Mouse (Mus musculus): Measurements from ENCODE around the gene Acvrl1. TPM values are rescaled to one million over a fixed set of nuclear protein-coding genes. Genes with fewer than 3 reads are reported as not detected.

The Acvrl1 gene
- 2.7 and 6.1 TPM in 2 replicates for total RNA-seq (2017)

DNA sequence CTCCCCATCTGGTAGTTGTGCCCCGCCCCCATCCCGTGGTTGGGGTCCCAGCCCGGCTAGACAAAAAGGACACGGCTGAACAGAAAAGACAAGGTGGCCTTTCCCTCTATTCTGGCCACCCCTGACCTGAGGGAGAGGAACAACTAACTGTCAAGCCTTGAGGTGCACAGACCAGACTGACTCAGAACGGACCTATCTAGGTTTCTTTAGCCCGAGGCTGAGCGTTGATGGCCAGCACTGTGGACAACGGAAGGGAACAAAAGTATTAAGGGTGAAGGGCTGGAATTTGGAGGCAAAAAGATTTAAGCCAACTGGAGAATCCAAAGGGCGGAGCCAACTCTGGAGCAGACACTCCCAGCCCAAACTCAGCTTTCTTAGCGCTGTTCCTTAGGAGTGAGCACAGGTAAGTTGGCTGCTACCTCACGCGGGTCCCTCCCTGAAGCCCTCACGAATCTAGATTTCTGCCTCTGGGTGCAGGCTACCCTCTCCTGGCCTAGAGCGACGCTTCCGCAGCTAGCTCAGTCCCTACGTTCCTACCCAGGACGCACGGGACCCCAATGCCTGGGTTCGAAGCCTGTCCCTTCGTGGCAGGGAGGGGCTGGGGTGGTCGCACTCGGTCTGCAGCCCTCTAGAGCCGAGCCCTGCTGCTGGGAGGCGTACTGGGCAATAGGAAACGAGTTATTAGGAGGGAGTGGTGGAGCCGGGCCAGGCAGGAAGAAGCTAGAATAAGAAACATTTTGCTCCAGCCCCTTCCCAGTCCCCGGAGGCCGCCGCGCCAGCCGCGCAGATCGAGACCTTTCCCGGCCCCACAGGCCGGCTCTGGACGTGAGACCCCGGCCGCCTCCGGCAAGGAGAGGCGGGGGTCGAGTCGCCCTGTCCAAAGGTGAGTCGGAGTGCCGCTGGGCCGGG lies at the start of gene Acvrl1:
TSS of gene Acvrl1 (plus strand) at position 342 of the 909 bp plus-strand sequence.
- ATAC-seq (ENCODE audit: extremely low read depth, insufficient number of reproducible peaks, low FRiP score, poor library complexity, severe bottlenecking) = no peak

DNA sequence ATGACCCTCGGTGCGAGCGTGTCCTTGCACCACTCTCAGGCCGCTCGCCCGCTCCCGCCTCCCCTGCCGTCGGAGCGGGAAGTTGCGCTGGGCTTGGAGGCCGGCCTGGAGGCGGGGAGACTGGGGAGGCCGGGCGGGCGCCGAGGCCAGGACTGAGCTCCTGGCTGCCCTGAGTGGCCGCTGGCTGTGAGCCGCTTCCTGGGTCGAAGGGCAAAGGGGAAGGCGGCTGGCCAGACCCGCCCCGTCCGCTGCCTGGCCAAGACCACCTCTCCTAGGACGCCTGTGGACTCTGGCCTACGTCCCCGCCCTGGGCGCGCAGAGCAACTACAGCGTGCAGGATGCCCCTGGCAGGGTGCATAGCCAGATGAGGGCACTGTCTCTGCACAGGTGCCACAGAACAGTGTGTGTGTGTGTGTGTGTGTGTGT lies 49.6 kb upstream of the Acvrl1 start:
- no peak for ATAC-seq (ENCODE audit: extremely low read depth, insufficient number of reproducible peaks, low FRiP score, poor library complexity, severe bottlenecking)

DNA sequence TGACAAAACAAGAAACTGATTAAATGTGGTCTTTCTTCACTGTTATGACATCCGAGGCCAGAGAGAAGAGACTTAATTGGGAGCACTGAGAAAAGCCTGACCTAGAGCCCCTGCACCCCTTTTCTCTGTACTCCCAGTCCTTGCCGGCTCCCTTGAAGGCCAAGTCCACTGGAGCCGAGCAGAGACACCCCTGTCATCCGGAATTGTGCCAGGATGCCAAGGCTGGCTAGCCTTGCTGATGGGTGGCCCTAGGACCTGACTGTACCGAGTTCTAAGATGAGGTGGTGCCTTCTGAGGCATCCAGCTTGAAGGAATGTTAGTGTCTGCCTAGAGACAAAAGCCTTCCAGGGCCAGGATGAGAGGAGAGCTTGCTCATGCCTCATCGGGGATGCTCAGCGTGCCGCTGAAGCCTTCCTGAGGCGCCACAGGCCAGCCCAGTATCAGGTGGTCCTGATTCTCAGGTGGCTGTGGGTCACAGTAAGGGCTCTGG lies 48.2 kb upstream of the Acvrl1 start:
- ATAC-seq (ENCODE audit: extremely low read depth, insufficient number of reproducible peaks, low FRiP score, poor library complexity, severe bottlenecking) = no peak

DNA sequence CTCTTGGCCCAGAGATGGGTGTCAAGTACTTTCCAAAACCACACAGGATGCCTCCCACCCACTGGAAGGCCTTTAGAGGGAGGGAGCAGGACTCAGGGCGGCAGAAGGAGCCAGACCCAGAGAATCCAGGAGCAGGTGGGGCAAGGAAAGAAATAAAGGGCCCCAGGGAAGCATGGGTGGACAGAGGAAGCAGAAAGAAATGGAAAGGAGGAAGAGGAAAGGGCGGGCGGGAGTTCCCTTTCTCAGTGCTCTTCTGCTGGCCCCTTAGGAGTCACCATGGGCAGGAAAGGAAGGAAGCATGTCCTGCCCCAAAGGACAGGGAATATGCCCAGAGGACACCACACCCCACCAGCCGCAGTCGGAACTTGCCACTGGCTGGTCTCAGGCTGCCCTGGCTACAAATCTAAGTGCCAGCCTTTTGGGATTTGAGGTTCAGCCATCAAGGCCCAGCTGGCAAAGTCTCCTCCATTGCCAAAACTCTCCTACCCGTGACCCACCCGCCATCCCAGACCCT lies 47.2 kb upstream of the Acvrl1 start:
- no peak for ATAC-seq (ENCODE audit: extremely low read depth, insufficient number of reproducible peaks, low FRiP score, poor library complexity, severe bottlenecking)

DNA sequence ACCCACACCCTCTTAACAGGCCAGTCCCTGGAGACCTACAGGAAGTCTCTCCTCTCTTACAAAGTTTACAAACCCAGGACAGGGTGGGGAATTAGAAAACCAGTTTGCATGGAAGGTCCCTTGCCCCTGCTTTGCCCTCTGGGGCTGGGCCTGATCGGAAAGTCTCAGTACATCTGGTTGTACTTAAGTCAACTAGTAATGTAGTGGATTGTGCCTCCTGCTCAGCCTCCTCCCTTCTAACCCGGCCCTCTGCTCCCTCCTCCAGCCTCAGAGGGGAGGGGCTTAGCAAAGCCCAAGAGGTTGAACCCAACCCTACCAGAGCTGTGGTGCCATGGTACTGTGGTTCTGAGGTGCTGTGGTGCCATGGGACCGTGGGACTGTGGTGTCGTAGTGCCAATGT lies 46.1 kb upstream of the Acvrl1 start:
- no peak for ATAC-seq (ENCODE audit: extremely low read depth, insufficient number of reproducible peaks, low FRiP score, poor library complexity, severe bottlenecking)

DNA sequence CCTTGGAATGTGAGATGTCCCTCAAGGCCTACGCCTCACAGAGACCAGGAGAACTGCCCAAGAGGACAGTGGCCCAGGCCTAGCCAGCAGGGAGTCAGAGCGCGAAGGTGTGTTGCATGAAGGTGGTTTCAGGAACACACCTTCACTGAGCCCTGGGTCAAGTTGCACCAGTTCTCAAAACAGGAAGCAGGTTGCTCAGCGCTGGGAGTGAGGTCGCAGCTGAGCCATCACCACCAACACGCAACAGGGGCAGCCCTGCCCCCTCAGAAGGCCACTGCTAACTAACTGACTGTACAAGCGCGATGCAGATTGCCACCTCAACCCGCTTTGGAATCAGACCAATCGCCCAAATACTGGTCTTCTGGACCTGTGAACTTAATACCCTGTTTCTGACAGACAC lies 43.8 kb upstream of the Acvrl1 start:
- ATAC-seq (ENCODE audit: extremely low read depth, insufficient number of reproducible peaks, low FRiP score, poor library complexity, severe bottlenecking) = no peak

DNA sequence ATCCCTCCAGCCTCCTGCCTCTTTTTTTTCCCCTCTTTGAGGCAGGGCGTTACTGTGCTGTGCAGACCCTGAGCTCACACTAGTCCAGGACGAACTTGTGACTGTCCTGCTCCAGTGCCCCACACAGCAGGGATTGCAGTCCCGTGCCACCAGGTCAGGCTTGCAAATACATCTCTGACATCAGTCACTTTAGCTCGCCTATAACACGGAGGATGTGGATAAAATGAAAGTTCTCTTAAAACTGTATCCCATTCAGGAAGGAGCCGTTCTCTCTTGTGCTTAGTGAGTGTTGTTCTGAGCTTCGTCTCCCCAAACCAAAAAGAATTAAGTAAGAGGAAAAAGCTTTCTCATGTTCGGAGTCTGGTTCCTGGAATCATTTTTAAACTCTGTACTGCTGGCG lies 41.9 kb upstream of the Acvrl1 start:
- ATAC-seq (ENCODE audit: extremely low read depth, insufficient number of reproducible peaks, low FRiP score, poor library complexity, severe bottlenecking) = no peak

DNA sequence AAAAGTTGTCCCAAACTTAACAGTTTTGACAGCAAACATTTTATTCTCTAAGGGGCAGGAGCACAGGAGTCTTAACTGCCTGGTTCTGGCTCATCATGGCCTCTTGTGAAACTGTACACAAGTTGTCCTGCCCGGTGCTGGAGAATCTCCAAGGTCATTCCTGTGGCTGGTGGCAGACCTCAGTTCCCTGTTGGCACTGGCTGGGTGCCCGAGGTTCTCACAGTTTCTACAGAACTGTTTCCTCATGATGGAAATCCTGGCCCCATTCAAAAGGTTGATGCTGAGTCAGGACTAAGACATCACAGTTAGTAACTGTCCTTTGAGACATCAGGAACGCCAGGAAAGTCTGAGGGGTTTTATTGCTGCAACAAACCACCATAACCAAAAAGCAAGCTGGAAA lies 41.4 kb upstream of the Acvrl1 start:
- ATAC-seq (ENCODE audit: extremely low read depth, insufficient number of reproducible peaks, low FRiP score, poor library complexity, severe bottlenecking) = no peak

DNA sequence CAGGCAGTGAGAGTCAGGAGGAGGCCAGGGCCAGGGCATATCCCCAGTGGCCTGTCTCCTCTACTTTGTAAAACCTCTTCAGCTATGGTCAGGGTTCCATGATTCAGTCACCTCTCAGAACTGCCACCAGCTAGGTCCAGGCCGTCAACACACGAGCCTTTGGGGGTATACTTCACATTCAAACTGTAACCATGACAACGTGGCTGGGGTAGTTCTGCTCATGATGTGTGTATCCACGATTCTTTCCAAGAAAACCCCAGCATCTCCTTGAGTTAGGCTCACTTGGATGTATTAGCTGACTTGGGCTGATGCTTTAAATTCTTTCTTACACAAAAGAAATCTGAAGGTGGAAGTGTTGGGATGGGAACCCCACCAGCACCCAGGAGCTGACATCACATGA lies 40.0 kb upstream of the Acvrl1 start:
- ATAC-seq (ENCODE audit: extremely low read depth, insufficient number of reproducible peaks, low FRiP score, poor library complexity, severe bottlenecking) = no peak

DNA sequence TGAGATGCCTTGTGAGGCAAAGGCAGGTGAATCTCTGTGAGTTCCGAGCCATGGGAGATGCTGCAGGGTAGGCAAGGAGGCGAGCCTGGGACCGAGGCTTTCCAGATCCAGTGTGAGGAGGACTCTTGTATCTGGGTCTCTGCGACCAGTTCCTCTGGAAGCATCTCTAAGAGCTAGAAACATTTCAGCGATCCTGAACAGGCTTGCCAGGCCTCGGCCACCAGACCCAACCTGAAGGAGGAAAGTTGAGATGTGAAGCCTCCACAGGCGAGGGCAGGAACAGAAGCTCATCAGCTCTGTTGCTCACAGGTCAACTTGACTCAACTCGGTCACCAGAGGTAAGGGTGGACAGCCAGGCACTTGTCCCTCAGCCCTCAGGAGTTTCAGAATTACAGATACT lies 36.8 kb upstream of the Acvrl1 start:
- ATAC-seq (ENCODE audit: extremely low read depth, insufficient number of reproducible peaks, low FRiP score, poor library complexity, severe bottlenecking) = no peak

DNA sequence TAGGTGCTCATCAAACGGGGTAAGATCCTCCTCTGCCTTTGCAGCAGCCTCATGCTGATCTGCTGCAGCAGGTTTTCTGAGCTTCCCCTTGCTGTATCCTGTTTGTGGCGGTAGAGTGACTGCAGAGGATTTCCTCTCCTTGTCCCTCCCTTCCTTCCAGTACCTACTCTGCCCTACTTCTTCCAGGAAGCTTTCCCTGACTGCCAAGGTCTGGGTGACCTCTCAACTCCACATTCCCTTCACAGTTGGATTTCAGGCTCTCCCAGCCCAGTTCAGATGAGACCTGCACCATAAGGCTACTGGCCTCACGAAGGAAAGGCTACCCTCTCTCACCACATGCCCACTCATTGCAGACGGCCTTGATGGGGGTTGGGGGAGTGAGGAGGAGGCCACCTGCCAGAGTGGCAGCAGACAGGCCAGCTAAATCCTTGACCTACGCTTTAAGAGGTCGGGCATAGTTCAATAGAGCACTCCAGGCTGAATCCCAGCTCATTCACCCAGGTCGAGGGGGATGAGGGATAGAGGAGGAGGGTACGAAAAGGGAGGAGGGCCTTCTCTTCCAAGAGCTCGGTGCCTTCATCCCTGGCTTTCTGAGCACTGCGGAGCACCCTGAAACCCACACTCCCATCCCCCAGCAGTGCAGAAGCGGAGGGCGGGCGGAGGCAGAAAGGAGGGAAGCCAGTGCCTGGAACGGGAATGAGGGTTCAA lies 36.0 kb upstream of the Acvrl1 start:
- ATAC-seq (ENCODE audit: extremely low read depth, insufficient number of reproducible peaks, low FRiP score, poor library complexity, severe bottlenecking) = no peak

DNA sequence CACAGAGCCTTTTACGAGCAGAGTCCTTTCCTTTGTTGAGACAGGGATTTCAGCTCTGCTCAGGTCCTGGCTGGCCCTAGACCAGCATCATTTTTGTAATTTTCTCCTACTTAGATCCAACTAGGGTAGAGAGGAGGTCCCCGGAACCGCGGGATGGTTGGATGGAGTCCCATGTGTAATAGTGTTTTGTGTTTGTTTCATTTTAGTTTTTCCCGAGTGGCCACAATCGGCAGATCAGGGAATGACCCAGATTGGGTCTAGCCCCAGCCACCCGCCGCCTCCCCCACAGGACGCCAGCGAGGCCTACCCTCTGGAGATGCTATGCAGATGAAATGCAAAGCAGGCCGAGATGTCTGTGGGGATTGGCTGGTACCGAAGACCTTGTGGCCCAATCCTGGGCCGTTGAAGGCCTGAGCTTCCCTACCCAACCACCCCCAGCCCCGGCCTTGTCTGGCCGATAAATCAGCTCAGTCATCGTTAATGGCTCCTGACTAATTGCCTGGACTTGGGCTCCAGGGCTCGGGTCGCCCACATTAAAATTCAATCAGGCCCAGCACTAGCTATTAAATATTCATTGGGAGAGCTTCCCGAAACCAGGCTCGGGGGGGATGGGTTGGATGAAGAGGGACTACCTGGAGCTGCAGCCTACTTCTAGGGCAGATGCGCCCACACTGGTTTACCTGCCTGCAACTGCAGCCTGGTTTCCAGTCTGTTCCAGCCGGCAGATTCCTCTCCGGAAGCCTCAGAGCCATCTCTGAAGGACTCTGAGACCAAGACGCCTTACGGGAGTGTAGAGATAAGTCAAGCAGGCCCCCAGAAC lies 35.3 kb upstream of the Acvrl1 start:
- ATAC-seq (ENCODE audit: extremely low read depth, insufficient number of reproducible peaks, low FRiP score, poor library complexity, severe bottlenecking) = no peak

DNA sequence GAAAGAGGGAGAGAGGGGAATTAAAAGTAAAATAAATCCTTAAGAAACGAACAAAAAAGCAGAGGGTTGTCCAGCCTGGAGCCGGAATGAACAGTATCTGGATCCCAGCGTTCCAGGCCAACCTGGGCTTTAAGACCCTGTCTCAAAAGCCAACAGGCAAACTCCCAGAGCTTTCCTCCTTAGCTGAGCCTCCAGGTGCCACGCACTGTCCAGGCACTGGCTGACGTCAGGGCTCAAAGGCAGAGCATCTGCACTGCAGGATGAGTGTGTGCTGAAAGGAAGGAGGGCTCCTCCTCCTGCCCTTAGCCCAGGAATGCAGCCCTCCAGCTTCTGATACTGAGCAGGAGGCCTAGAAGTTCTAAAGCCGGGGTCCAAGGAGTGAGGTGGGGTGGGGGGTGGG lies 34.3 kb upstream of the Acvrl1 start:
- ATAC-seq (ENCODE audit: extremely low read depth, insufficient number of reproducible peaks, low FRiP score, poor library complexity, severe bottlenecking) = no peak

DNA sequence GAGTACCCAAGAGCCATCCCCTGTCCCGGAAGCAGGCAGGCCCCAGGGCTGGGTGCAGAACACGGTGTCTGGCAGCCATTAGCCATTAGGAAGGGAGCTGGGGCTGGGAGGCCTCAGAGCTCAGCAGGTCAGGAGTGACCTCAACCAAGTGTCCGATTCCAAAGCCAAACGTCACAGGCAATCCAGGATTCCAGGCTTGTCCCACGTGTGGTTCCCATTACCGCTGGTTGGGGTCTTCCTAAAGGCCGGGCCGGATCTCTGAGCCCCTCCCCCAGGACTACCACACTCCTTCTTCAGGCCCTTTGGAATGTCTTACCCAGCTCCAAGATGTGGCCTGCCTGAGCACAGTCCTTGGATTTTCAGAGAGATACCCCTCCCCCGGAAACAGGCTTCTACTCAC lies 33.3 kb upstream of the Acvrl1 start:
- no peak for ATAC-seq (ENCODE audit: extremely low read depth, insufficient number of reproducible peaks, low FRiP score, poor library complexity, severe bottlenecking)

DNA sequence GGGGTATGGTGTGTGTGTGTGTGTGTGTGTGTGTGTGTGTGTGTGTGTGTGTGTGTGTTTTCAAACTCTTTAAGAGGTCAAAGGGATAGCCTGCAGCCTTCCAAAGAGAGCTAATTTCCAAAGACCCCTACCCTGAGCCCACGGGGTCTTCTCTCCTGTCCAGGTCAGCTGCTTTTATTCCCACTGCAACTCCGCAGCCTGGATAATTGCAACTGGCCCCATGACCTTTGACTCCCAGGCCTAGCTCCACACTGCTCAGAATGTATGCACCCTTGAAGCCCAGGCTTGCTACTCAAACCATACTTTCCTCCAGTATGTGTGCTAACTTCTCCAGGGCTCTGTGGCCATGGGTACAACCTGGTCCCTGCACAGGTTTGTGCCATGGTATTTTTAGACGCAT lies 32.9 kb upstream of the Acvrl1 start:
- no peak for ATAC-seq (ENCODE audit: extremely low read depth, insufficient number of reproducible peaks, low FRiP score, poor library complexity, severe bottlenecking)

DNA sequence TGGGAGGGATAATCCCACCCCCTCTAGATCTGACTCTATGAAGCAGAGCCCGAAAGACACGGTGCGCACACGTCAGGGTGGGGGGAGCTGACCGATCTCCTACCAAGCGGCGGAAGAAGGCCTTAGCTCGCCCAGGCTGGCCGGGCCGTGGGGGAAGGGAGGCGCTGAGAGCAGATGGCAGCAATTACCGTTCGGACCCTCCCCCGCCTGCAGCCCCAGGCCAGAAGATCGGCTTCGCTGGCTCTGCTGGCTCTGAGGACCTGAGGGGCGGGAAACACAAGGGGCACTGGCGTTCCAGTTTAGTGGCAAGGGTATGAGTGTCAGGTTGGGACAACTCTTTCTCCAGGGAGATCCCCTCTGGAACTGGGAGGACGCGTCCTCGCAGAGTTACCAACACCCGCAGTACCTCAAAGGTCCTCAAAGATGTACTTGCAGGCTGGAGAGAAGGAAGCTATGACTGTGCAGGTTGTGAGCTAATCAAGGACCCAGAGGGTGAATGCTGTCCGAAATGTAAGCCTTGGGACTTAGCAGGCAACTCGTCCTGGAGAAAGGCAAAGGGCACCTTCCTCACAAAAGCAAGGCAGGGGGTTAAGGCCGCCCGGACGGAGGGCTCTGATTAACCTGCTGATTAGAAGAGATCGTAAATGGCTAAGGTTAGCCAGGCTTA lies 30.2 kb upstream of the Acvrl1 start:
- no peak for ATAC-seq (ENCODE audit: extremely low read depth, insufficient number of reproducible peaks, low FRiP score, poor library complexity, severe bottlenecking)

DNA sequence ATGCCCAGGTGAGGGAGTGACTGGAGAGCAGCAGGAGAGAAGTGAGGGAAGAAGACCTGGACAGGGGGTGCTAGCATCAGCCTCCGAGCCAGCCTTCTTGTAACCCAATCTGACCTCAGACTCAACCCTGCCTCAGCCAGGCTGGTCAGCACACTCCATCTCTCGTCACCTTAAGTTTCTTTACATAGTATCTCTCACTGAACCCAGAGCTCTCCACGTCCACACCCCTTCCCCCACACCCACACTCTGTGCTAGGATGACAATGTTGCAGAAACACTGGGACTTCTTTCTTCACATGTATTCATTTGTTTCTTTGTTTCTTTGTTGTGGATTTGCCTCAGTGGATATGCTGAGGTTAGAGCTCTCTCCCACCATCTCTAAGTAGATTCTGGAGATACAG lies 27.3 kb upstream of the Acvrl1 start:
- no peak for ATAC-seq (ENCODE audit: extremely low read depth, insufficient number of reproducible peaks, low FRiP score, poor library complexity, severe bottlenecking)

DNA sequence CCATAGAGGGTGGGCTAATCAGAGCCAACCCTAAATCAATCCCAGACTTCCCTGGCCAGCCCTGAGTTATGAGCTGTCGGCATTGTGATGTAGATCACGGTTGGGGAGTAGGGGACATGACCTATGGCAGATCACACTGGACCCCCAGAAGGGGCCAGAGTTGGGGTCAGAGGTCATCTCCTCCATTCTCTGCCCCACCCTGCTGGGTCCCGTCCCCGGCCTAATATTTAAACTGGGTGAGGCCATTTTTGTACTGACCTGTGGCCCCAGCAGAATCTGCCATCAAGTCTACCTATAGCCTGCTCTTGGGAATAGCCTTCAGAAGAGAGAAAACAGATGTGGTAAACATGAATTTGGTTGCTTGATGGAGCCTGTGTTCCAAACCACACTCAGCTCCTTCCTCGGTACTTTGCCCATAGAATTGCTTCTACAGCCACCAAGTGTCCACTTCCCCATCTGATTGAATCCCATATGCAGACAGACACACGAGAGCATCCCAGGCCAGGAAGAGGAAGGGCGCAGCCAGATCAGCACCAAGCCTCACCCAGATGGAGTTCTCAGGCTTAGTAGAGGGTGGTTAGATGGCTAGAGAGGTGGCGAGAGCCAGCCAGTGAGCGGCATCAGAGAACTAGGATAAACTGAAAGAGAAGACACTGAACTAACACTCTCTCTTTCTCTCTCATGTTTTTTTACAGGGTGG lies 24.6 kb upstream of the Acvrl1 start:
- no peak for ATAC-seq (ENCODE audit: extremely low read depth, insufficient number of reproducible peaks, low FRiP score, poor library complexity, severe bottlenecking)

All from neutrophil, adult 5-6 weeks (primary cell).